Mouse (Mus musculus) hindbrain, embryonic 14.5 days (tissue): ENCODE measurements around the gene P3h4. TPM values are rescaled to one million over a fixed set of nuclear protein-coding genes. Genes with fewer than 3 reads are reported as not detected.
"Not testable (repeated sequence)": the region's sequence is repeated elsewhere in the genome, so short reads cannot be mapped to it uniquely, and the experiment has no call there.

ENCODE experiments used
- ATAC-seq: fragments of 200-750 bp; cut with Nextera tagmentation; 2 replicates; pipeline ENCODE4 v1.8.0; 2017; ENCODE audit warnings: moderate number of reproducible peaks, mild to moderate bottlenecking, moderate TSS enrichment, moderate library complexity; ENCODE audit not compliant: low FRiP score
- DNase-seq: peaks from one replicate; pipeline ENCODE4 v3.0.0-alpha.2; 2015; ENCODE audit warnings: low spot score
- H3K27ac ChIP-seq: fragments of 300-500 bp; sonication (generic); 2 replicates; pipeline ENCODE4 v1.5.1; 2014; ENCODE audit warnings: mild to moderate bottlenecking, moderate library complexity
- H3K27me3 ChIP-seq: fragments of 300-500 bp; sonication (generic); 2 replicates; pipeline ENCODE4 v1.6.1; 2014; ENCODE audit warnings: mild to moderate bottlenecking, low read length, mixed read lengths; ENCODE audit not compliant: control insufficient read depth, insufficient read depth
- H3K36me3 ChIP-seq: fragments of 300-500 bp; sonication (generic); replicated peaks from 2 replicates; pipeline ENCODE4 v1.6.1; 2014; ENCODE audit not compliant: control insufficient read depth, insufficient read depth
- H3K4me1 ChIP-seq: fragments of 300-500 bp; sonication (generic); replicated peaks from 2 replicates; pipeline ENCODE4 v1.6.1; 2014; ENCODE audit warnings: antibody characterized with exemption, low read length, mixed read lengths; ENCODE audit not compliant: control insufficient read depth, insufficient read depth
- H3K4me2 ChIP-seq: fragments of 300-500 bp; sonication (generic); replicated peaks from 2 replicates; pipeline ENCODE4 v1.6.1; 2014; ENCODE audit warnings: mild to moderate bottlenecking, moderate library complexity
- H3K4me3 ChIP-seq: fragments of 300-500 bp; sonication (generic); replicated peaks from 2 replicates; pipeline ENCODE4 v1.5.1; 2014; ENCODE audit warnings: mild to moderate bottlenecking, low read length
- H3K9ac ChIP-seq: fragments of 300-500 bp; sonication (generic); 2 replicates; pipeline ENCODE4 v1.6.1; 2014
- H3K9me3 ChIP-seq: fragments of 300-500 bp; sonication (generic); 2 replicates; pipeline ENCODE4 v1.6.1; 2016; ENCODE audit warnings: low read length; ENCODE audit not compliant: control insufficient read depth
- WGBS: fragments of 180-500 bp; shearing (Covaris S2); extraction: QIAGEN DNeasy Blood & Tissue Kit; methylation state at CpG from one replicate; pipeline ENCODE4 v1.1.7; 2014; 5-methylcytosine and 5-hydroxymethylcytosine counted together
- microRNA-seq: library from miRNA; unstranded; fragments of <30 nt; microRNA quantifications from one replicate; pipeline ENCODE4, GENCODE M21; 2016
- polyA plus RNA-seq: library from polyadenylated mRNA; unstranded; fragments of >200 nt; fragmentation: Nextera tagmentation; extraction: Ambion mirVana; gene quantifications from 2 replicates; pipeline ENCODE4 v1.2.1, GENCODE M21; 2014

Gene P3h4
- polyA plus RNA-seq, 1 experiment from 2014 or later = 20.4 TPM

DNA sequence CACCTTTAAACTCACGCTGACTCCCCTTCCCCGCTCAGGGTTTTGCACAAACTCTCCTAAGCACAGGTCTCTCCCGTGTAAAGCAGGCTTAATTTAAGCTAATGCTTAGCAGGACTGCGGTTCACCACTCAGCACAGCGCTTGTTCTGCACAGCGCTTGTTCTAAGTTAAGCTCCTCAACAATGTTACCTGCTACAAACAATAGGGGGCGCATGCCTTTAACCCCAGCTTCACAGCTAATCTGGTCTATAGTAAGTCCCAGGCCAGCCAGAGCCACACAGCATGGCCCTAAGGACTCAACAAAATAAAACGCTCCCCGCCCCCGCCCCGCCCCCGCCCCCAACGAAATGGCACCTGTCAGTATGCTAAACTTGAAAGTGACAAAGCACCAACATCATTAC is 53.6 kb downstream of the P3h4 start:
- not testable (repeated sequence) for H3K9me3 ChIP-seq, DNase-seq, H3K4me3 ChIP-seq, H3K9ac ChIP-seq, H3K36me3 ChIP-seq, H3K27me3 ChIP-seq, H3K27ac ChIP-seq, H3K4me1 ChIP-seq, H3K4me2 ChIP-seq, ATAC-seq
- WGBS = no CpG with 5 or more reads among the region's 13 CpGs

DNA sequence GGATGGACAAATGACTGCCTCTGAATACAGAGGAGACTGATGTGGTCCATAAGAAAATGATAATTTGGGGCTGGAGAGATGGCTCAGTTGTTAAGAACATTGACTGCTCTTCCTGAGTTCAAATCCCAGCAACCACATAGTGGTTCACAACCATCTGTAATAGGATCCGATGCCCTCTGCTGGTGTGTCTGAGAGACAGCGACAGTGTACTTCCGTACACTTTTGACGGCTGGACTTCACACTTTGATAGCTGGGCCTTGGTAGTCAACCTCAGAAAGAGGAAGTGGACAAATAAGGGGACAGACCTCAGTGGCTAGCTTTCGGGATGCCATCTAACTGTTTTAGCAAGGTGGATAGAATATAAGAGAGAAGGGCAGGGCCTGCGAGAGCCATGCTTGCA is 54.5 kb downstream of the P3h4 start:
- ATAC-seq = no peak
- Histone ChIP-seq H3K4me2 (no peak overlapping the region), H3K27me3 (peaks cover 3% of the 10 kb centered on the region; the same call in 1 of the 2 replicates), H3K36me3 (no peaks in the 10 kb centered on the region), H3K4me1 (peaks cover 3% of the 10 kb centered on the region; the same call in 1 of the 2 replicates), H3K27ac (no peak overlapping the region), H3K4me3 (no peak overlapping the region), H3K9me3 (no peaks in the 10 kb centered on the region), H3K9ac (no peak overlapping the region)
- WGBS = 79% methylated on average over 6 of the region's 6 CpGs
- DNase-seq = no peak

Small RNA genes within 50 kb of the gene (microRNA-seq; reads per million reads assigned to microRNA genes)
- gene Gm27374 = not detected

Other genes with a start within 250 kb of the P3h4 start
- not detected in 2 replicates for gene Krt9, start 221.6 kb downstream of the P3h4 start, polyA plus RNA-seq
- 0.23 TPM in 1 of 2 replicates, not detected in the other for gene Krt14, start 207.3 kb downstream of the P3h4 start, polyA plus RNA-seq
- not detected in 2 replicates for gene Krt16, start 165.9 kb downstream of the P3h4 start, polyA plus RNA-seq
- gene Krt17, start 153.8 kb downstream of the P3h4 start, polyA plus RNA-seq = 0.13 and 0.16 TPM in 2 replicates
- not detected in 2 replicates for gene Krt42, start 145.0 kb downstream of the P3h4 start, polyA plus RNA-seq
- 1,239 and 1,372 TPM in 2 replicates for gene Eif1, start 95.0 kb downstream of the P3h4 start, polyA plus RNA-seq
- gene Gast, start 80.4 kb downstream of the P3h4 start, polyA plus RNA-seq = 0.50 TPM in 1 of 2 replicates, not detected in the other
- gene Hap1, start 58.7 kb downstream of the P3h4 start, polyA plus RNA-seq = 105 and 137 TPM in 2 replicates
- gene Jup, start 17.1 kb downstream of the P3h4 start, polyA plus RNA-seq = 59.6 and 60.2 TPM in 2 replicates
- 22.7 and 24.7 TPM in 2 replicates for gene Fkbp10, start 861 bp upstream of the P3h4 start, polyA plus RNA-seq
- 98.5 and 101 TPM in 2 replicates for gene Nt5c3b, start 27.0 kb upstream of the P3h4 start, polyA plus RNA-seq
- gene Klhl10, start 27.1 kb upstream of the P3h4 start, polyA plus RNA-seq = 0.52 and 0.74 TPM in 2 replicates
- gene Klhl11, start 57.9 kb upstream of the P3h4 start, polyA plus RNA-seq = 15.6 and 17.7 TPM in 2 replicates
- 224 and 244 TPM in 2 replicates for gene Acly, start 113.2 kb upstream of the P3h4 start, polyA plus RNA-seq
- 2.0 and 2.7 TPM in 2 replicates for gene Ttc25, start 130.8 kb upstream of the P3h4 start, polyA plus RNA-seq
- 47.2 and 53.3 TPM in 2 replicates for gene Cnp, start 160.1 kb upstream of the P3h4 start, polyA plus RNA-seq
- 103 TPM in 2 replicates for gene Nkiras2, start 204.4 kb upstream of the P3h4 start, polyA plus RNA-seq
- gene Dnajc7, start 205.3 kb upstream of the P3h4 start, polyA plus RNA-seq = 91.0 and 91.6 TPM in 2 replicates